Mouse (Mus musculus): ENCODE results near the gene Ern1.

GRCm38 (mm10) chr11:106502159-106502505, 14.5 kb upstream of the Ern1 start:
- TF ChIP-seq CHD2 (IDR thresholded peaks at IDR 0.05; ENCODE audit: low read depth, low read length) (no peak), ZNF384 (IDR thresholded peaks at IDR 0.05; ENCODE audit: low read depth, low read length) (no peak), MAFK (IDR thresholded peaks at IDR 0.05; ENCODE audit: insufficient read depth, low read depth, low read length) (no peak), HCFC1 (IDR thresholded peaks at IDR 0.05; ENCODE audit: borderline replicate concordance, insufficient read depth, low read length) (no peak), ZC3H11A (IDR thresholded peaks at IDR 0.05; ENCODE audit: borderline replicate concordance, low read depth, low read length) (no peak)
